Mouse (Mus musculus) CD4-positive, CD25-positive, alpha-beta regulatory T cell, adult 2 months (primary cell): ENCODE measurements at regions not wholly inside any gene's neighbourhood (a gene's known extent, or its start where the extent isn't known, plus 50 kb on each side); places are given as distances from the start of the nearest gene placed in this dataset.
A peak's percentile ranks its signal among the peaks of the same experiment; 100 is the strongest.

Experiments used
- DNase-seq: peaks from one replicate; pipeline ENCODE4 v3.0.0-alpha.2; 2012; ENCODE audit warnings: low read depth, low spot score

GRCm38 (mm10) chr4:45713046-45713706, 85.6 kb upstream of the Aldh1b1 start:
- DNase-seq, result no peak

- DNase-seq, result no peak
Measured at GRCm38 (mm10) chr4:45703997-45704396, 94.8 kb upstream of the Aldh1b1 start.

GRCm38 (mm10) chr4:45699601-45700000, 99.2 kb upstream of the Aldh1b1 start:
- DNase-seq, result no peak

GRCm38 (mm10) chr4:45695239-45695638, 103.6 kb upstream of the Aldh1b1 start:
- no peak for DNase-seq

- no peak for DNase-seq
Measured at GRCm38 (mm10) chr4:45689991-45690916, 108.6 kb upstream of the Aldh1b1 start.

GRCm38 (mm10) chr4:45689572-45689971, 109.2 kb upstream of the Aldh1b1 start:
- no peak for DNase-seq

GRCm38 (mm10) chr4:45688233-45688632, 110.6 kb upstream of the Aldh1b1 start:
- no peak for DNase-seq

GRCm38 (mm10) chr4:45685031-45685430, 113.8 kb upstream of the Aldh1b1 start:
- no peak for DNase-seq

GRCm38 (mm10) chr4:45683205-45683604, 115.6 kb upstream of the Aldh1b1 start:
- DNase-seq, result no peak

GRCm38 (mm10) chr4:45682746-45683145, 116.1 kb upstream of the Aldh1b1 start:
- no peak for DNase-seq

- DNase-seq, result no peak
Measured at GRCm38 (mm10) chr4:45676137-45676536, 122.7 kb upstream of the Aldh1b1 start.

- no peak for DNase-seq
Measured at GRCm38 (mm10) chr4:45674291-45674690, 124.5 kb upstream of the Aldh1b1 start.

GRCm38 (mm10) chr4:45673081-45673819, 125.6 kb upstream of the Aldh1b1 start:
- DNase-seq, result no peak

- no peak for DNase-seq
Measured at GRCm38 (mm10) chr4:45672262-45673076, 126.4 kb upstream of the Aldh1b1 start.

- DNase-seq, result no peak
Measured at GRCm38 (mm10) chr4:45664372-45664771, 132.1 kb upstream of the Shb start.

GRCm38 (mm10) chr4:45657350-45657978, 125.2 kb upstream of the Shb start:
- no peak for DNase-seq

- DNase-seq, result no peak
Measured at GRCm38 (mm10) chr4:45655780-45656179, 123.5 kb upstream of the Shb start.

- DNase-seq, result no peak
Measured at GRCm38 (mm10) chr4:45654804-45655155, 122.5 kb upstream of the Shb start.

- DNase-seq, result peak; percentile 51
Measured at GRCm38 (mm10) chr4:45654019-45654803, 121.9 kb upstream of the Shb start.
